Mouse (Mus musculus) heart, adult 2 months (tissue): ENCODE data around the gene Wfdc3.

Source experiments
- CTCF ChIP-seq: fragments of 200-600 bp; IDR thresholded peaks from 2 replicates; pipeline ENCODE4 v1.8.1; 2022; ENCODE audit warnings: antibody characterized with exemption, mild to moderate bottlenecking, moderate library complexity
- EP300 ChIP-seq: fragments of 200-500 bp; IDR thresholded peaks from 2 replicates; pipeline ENCODE4 v1.6.1; 2011; ENCODE audit warnings: low read depth, low read length, control low read depth; ENCODE audit not compliant: insufficient read depth
- POLR2A ChIP-seq: fragments of 200-500 bp; IDR thresholded peaks from 2 replicates; pipeline ENCODE4 v1.6.1; 2011; ENCODE audit warnings: mild to moderate bottlenecking, low read depth, low read length, control low read depth; ENCODE audit not compliant: insufficient read depth

DNA sequence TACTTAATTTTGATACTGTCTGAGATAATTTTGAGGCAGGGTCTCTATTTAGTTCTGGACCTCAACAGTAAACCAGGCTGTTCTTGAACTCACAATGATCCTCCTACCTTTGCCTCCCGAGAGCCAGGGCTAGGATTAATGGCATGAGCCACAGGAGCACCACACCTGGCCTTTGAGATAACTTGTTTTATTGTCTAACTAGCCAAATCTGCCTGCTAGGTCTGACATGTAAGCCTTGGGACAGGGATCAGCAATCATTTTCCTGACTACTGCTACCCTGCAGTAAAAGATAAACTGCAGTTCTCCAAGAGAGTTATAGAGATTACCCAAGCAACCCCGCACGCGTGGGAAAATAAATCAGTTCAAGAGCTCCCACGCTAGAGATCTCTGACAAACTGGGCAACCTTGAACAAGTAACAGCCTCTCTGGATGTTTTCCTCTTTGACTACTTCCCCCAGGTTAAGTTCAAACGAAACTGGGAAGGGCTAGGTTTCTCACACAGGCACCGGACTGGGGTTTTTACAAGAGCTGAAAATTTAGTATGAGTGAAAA lies 39.2 kb upstream of the Wfdc3 start:
- TF ChIP-seq CTCF (no peak), POLR2A (no peak), EP300 (no peak)
